Mouse (Mus musculus) liver, adult 2 months (tissue): ENCODE results near the gene Dda1. TPM values are rescaled to one million over a fixed set of nuclear protein-coding genes. Genes with fewer than 3 reads are reported as not detected.
A peak's percentile ranks its signal among the peaks of the same experiment; 100 is the strongest.

Experiments
- DNase-seq: peaks from one replicate; pipeline ENCODE4 v3.0.0-alpha.2; 2011; ENCODE audit warnings: low read depth, low spot score; ENCODE audit errors: extremely low read depth
- H3K27ac ChIP-seq: fragments of 200-500 bp; replicated peaks from 2 replicates; pipeline ENCODE4 v1.5.1; 2012; ENCODE audit warnings: low read depth, mild to moderate bottlenecking, control low read depth, inconsistent platforms, low read length; ENCODE audit not compliant: insufficient read depth
- H3K27me3 ChIP-seq: fragments of 200-500 bp; 2 replicates; pipeline ENCODE4 v1.6.1; 2012; ENCODE audit warnings: mild to moderate bottlenecking, moderate library complexity, low read length, inconsistent platforms; ENCODE audit not compliant: control insufficient read depth, insufficient read depth
- H3K36me3 ChIP-seq: fragments of 200-500 bp; 2 replicates; pipeline ENCODE4 v1.6.1; 2012; ENCODE audit warnings: low read length, inconsistent platforms; ENCODE audit not compliant: control insufficient read depth, insufficient read depth
- H3K4me1 ChIP-seq: fragments of 200-500 bp; 2 replicates; pipeline ENCODE4 v1.6.1; 2011; ENCODE audit warnings: low read length; ENCODE audit not compliant: control insufficient read depth, insufficient read depth
- H3K4me3 ChIP-seq: fragments of 200-500 bp; 2 replicates; pipeline ENCODE4 v1.5.1; 2011; ENCODE audit warnings: low read depth, mild to moderate bottlenecking, control low read depth, low read length, moderate library complexity; ENCODE audit not compliant: insufficient read depth
- H3K79me2 ChIP-seq: fragments of 200-500 bp; 2 replicates; pipeline ENCODE4 v1.6.1; 2012; ENCODE audit warnings: inconsistent platforms, mild to moderate bottlenecking, low read length, moderate library complexity; ENCODE audit not compliant: control insufficient read depth, insufficient read depth
- H3K9ac ChIP-seq: fragments of 200-500 bp; 2 replicates; pipeline ENCODE4 v1.6.1; 2012; ENCODE audit warnings: low read depth, mild to moderate bottlenecking, control low read depth, inconsistent platforms, low read length
- CTCF ChIP-seq: fragments of 200-500 bp; IDR thresholded peaks from 2 replicates; pipeline ENCODE4 v1.5.1; 2011; ENCODE audit warnings: low read depth, low read length, control low read depth
- POLR2A ChIP-seq: fragments of 200-500 bp; IDR thresholded peaks from 2 replicates; pipeline ENCODE4 v1.6.1; 2011; ENCODE audit warnings: low read length, control low read depth; ENCODE audit not compliant: insufficient read depth; ENCODE audit errors: extremely low read depth
- WGBS: fragments of 180-500 bp; shearing (Covaris S2); methylation state at CpG from one replicate; pipeline ENCODE4 v1.1.7; 2018; 5-methylcytosine and 5-hydroxymethylcytosine counted together
- polyA plus RNA-seq: library from polyadenylated mRNA; depleted of rRNA; stranded (reverse); fragments of >200 nt; gene quantifications from 2 replicates; pipeline ENCODE4 v1.2.3, GENCODE M21; 2012
- total RNA-seq: library from RNA; depleted of rRNA; stranded (reverse); fragments of >200 nt; gene quantifications from 2 replicates; pipeline ENCODE4 v1.2.3, GENCODE M21; 2014

Dda1 gene
- total and polyA plus RNA-seq, 2 experiments, result 7.7 to 34.1 TPM

DNA sequence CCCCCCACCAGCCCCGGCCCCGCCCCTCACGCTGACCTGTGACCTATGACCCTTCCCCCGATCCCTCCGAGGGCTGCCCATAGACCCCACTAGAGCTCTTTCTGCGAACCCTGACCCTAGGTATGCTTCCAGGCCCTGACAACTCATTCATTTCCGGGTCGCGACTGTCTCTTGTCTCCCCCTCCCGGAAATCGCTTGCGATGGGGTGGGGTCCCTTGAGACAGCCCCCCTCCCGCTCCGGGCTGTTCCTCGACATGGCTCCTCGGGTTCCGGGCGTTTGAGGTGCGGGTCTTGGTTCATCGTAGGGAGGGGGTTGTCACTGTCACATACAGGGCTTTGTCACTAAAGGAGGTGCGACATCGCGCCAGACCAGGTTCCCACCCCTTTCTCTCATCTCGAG is 412 bp downstream of the Dda1 start:
- Histone ChIP-seq H3K27ac (no peak overlapping the region; the same call in 1 of the 2 replicates), H3K27me3 (no peaks in the 10 kb centered on the region), H3K9ac (peak overlapping the region; percentile 92), H3K79me2 (peaks cover 13% of the 10 kb centered on the region; the same call in 1 of the 2 replicates), H3K4me3 (peak overlapping the region; percentile 86), H3K36me3 (no peaks in the 10 kb centered on the region), H3K4me1 (peaks cover 10% of the 10 kb centered on the region; the same call in 1 of the 2 replicates)
- TF ChIP-seq POLR2A, result no peak
- no peak for TF ChIP-seq CTCF
- DNase-seq, result peak; percentile 40
- WGBS, result 1% methylated on average over 24 of the region's 24 CpGs

DNA sequence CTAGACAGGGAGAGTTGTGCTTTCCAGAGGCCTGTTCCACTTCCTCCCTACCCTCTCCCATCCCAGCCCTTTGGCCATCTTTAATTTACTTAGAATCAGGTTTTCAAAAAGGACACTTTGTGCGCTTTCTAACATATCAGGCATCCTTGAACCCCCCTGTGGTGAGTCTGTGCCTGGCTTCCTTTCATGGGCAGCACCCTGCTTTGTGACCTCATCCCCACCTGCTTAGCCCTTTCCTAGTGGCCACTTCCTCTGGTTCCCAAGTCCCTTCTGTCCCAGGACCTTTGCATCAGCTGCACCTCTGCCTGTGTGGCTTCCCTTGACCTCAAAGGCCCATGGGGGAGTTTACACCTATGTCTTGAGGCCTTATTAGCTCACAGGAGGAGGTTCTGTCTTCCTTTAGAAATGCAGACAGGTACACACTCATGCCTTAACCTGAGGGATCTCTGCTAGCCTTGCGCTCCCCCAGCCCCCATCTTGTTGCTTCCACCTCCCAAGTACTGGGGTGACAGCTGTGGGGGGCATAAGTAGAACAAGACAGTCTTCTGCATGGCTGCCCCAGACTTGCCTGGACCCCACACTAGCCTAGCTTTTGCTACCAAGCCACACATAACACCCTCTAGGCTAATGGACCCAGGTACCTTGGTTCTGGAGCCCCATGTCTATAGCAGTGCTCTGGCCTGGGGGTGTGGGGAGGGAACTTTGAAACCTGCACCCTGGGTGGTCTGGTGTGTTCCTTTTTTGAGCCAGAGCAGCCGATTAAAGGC is 1.3 kb downstream of the Dda1 start:
- H3K27ac ChIP-seq, result no peak overlapping the region
- 87% methylated on average over 3 of the region's 3 CpGs for WGBS
- H3K9ac ChIP-seq, result no peak overlapping the region; the same call in 1 of the 2 replicates
- H3K27me3 ChIP-seq, result no peaks in the 10 kb centered on the region
- no peaks in the 10 kb centered on the region for H3K36me3 ChIP-seq
- H3K4me3 ChIP-seq, result no peak overlapping the region
- H3K79me2 ChIP-seq, result peaks cover 13% of the 10 kb centered on the region; the same call in 1 of the 2 replicates
- TF ChIP-seq POLR2A (no peak), CTCF (no peak)
- H3K4me1 ChIP-seq, result peaks cover 11% of the 10 kb centered on the region
- no peak for DNase-seq

DNA sequence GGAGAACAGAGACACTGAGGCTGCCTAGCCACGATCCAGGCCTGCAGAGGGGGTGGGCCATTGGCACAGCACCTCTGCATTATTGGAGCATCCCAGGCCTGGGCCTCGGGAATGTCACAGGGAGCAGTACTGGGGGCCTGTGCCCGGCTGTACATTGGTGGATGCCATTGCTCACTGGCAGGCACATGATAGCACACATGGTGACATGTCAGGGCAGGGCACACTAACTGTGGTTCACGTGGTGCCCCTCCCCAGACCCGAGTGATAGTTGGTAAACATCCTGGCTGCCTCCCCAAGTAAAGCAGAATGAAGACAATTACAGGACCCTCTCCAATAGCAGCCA is 1.9 kb downstream of the Dda1 start:
- peaks cover 13% of the 10 kb centered on the region; the same call in 1 of the 2 replicates for H3K79me2 ChIP-seq
- H3K27me3 ChIP-seq, result no peaks in the 10 kb centered on the region
- TF ChIP-seq POLR2A (no peak), CTCF (no peak)
- WGBS, result 78% methylated on average over 5 of the region's 5 CpGs
- H3K4me3 ChIP-seq, result no peak overlapping the region
- H3K4me1 ChIP-seq, result peaks cover 6% of the 10 kb centered on the region
- no peak for DNase-seq
- H3K27ac ChIP-seq, result no peak overlapping the region
- no peaks in the 10 kb centered on the region for H3K36me3 ChIP-seq
- H3K9ac ChIP-seq, result no peak overlapping the region

DNA sequence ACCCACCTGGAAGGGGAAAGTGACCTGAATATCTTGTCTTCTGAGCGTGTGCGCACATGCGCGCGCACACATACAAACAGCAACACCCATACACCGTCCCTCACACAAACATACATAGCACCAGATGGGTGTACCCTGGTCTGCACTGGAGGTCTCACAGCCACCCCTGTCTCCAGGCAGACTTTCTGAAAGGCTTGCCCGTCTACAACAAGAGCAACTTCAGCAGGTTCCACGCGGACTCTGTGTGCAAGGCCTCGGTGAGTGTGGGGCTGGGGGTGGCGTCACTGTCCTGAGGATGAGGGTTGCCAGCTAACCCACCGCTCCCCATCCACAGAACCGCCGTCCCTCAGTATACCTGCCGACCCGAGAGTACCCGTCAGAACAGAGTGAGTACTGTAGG is 2.9 kb downstream of the Dda1 start:
- H3K27ac ChIP-seq, result no peak overlapping the region
- no peak overlapping the region for H3K4me3 ChIP-seq
- DNase-seq, result no peak
- peaks cover 13% of the 10 kb centered on the region; the same call in 1 of the 2 replicates for H3K79me2 ChIP-seq
- no peak overlapping the region for H3K9ac ChIP-seq
- no peaks in the 10 kb centered on the region for H3K36me3 ChIP-seq
- no peak for TF ChIP-seq CTCF
- no peak for TF ChIP-seq POLR2A
- WGBS, result 96% methylated on average over 17 of the region's 17 CpGs
- H3K27me3 ChIP-seq, result no peaks in the 10 kb centered on the region
- H3K4me1 ChIP-seq, result peaks cover 6% of the 10 kb centered on the region

DNA sequence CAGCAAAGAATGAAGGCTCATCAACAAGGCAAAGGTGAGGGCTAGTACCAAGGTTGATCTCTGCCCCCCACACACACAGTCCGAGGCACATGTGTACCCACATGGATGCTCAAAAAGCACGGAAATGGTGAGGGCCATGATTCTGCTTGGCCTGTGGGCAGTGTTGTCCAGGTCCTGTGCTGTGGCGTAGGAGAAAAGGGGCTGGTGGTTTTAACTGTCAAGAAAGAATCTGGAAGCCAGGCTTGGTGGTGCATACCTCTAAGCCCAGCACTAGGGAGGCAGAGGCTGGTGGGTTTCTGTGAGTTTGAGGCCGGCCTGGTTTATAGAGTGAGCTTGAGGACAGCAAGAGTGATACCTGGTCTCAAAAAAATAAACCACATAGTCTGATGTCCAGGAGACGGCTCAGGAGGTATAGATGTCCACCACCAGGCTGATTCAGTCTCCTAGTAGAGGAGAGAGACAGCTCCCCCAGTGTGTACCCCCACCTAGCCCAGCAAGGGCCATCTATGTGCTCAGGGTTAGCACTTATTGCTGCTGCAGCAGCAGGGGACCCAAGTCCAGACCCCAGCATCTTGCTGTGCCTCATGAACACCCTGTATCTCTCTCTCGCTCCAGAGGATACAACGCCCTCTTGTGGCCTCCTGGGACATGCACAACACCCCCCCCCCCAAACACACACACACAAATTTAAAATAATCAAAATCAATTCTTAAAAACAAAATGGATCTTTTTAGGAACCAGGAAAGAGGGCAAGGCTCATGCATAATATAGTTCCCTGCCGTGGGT is 3.8 kb downstream of the Dda1 start:
- no peak for TF ChIP-seq POLR2A
- peak; percentile 41; the same call in 1 of the 2 replicates for TF ChIP-seq CTCF
- Histone ChIP-seq H3K27ac (no peak overlapping the region), H3K36me3 (no peaks in the 10 kb centered on the region), H3K79me2 (peaks cover 13% of the 10 kb centered on the region; the same call in 1 of the 2 replicates), H3K9ac (no peak overlapping the region), H3K4me3 (no peak overlapping the region), H3K27me3 (no peaks in the 10 kb centered on the region), H3K4me1 (peaks cover 6% of the 10 kb centered on the region)
- 92% methylated on average over 8 of the region's 8 CpGs for WGBS
- DNase-seq, result no peak

DNA sequence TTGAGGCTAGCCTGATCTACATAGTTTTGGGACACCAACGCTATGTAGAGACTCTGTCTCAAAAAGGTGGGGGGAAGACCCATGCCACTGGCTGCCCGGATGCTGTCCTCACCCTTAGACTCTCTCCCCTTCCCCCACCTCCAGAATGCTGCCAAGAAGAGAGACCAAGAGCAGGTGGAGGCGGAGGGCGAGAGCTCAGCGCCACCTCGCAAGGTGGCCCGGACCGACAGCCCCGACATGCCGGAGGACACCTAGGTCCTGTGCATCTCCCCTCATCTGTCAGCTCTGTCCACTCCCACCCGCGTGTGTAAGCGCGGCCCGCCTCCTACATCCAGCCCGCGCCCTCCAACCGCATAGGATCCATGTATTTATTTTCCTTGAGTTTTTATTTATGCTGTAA is 5.3 kb downstream of the Dda1 start:
- Histone ChIP-seq H3K9ac (no peak overlapping the region), H3K4me3 (no peak overlapping the region), H3K27ac (no peak overlapping the region), H3K79me2 (peaks cover 9% of the 10 kb centered on the region; the same call in 1 of the 2 replicates), H3K27me3 (no peaks in the 10 kb centered on the region), H3K4me1 (peaks cover 6% of the 10 kb centered on the region), H3K36me3 (no peaks in the 10 kb centered on the region)
- DNase-seq, result no peak
- WGBS, result 94% methylated on average over 18 of the region's 18 CpGs
- TF ChIP-seq CTCF (no peak), POLR2A (no peak)
